Mouse (Mus musculus) heart, embryonic 14.5 days (tissue): ENCODE measurements at regions not wholly inside any gene's neighbourhood (a gene's known extent, or its start where the extent isn't known, plus 50 kb on each side); places are given as distances from the start of the nearest gene placed in this dataset.

Experiments used
- ATAC-seq: fragments of 200-750 bp; cut with Nextera tagmentation; 2 replicates; pipeline ENCODE4 v1.8.0; 2017; ENCODE audit warnings: low read depth, moderate TSS enrichment; ENCODE audit not compliant: insufficient number of reproducible peaks, insufficient read depth, low FRiP score
- H3K27ac ChIP-seq, 2 experiments: fragments of 200-500 bp in 1 of 2; fragments of 300-500 bp in 1 of 2; sonication (generic) in 1 of 2; replicated peaks in 1 of 2; 2 replicates each; pipeline ENCODE4 v1.5.1; 2012 to 2014; ENCODE audit warnings: low read depth in 2 of 2, low read length in 2 of 2, control low read depth in 1 of 2, mild to moderate bottlenecking in 1 of 2, mixed read lengths in 1 of 2; ENCODE audit not compliant: control insufficient read depth in 1 of 2, insufficient read depth in 1 of 2
- H3K27me3 ChIP-seq: fragments of 300-500 bp; sonication (generic); 2 replicates; pipeline ENCODE4 v1.6.1; 2014; ENCODE audit warnings: mild to moderate bottlenecking, low read length, control low read depth; ENCODE audit not compliant: control insufficient read depth, insufficient read depth
- H3K36me3 ChIP-seq: fragments of 300-500 bp; sonication (generic); 2 replicates; pipeline ENCODE4 v1.6.1; 2014; ENCODE audit warnings: mild to moderate bottlenecking, control low read depth, low read length, mixed read lengths; ENCODE audit not compliant: control insufficient read depth, insufficient read depth
- H3K4me1 ChIP-seq, 2 experiments: fragments of 200-500 bp in 1 of 2; fragments of 300-500 bp in 1 of 2; sonication (generic) in 1 of 2; 2 replicates each; pipeline ENCODE4 v1.6.1; 2012 to 2014; ENCODE audit warnings: low read length in 2 of 2, control low read depth in 1 of 2, mixed read lengths in 1 of 2; ENCODE audit not compliant: control insufficient read depth in 2 of 2, insufficient read depth in 2 of 2
- H3K4me2 ChIP-seq: fragments of 300-500 bp; sonication (generic); 2 replicates; pipeline ENCODE4 v1.6.1; 2014; ENCODE audit warnings: mild to moderate bottlenecking, low read length
- H3K4me3 ChIP-seq, 2 experiments: fragments of 200-500 bp in 1 of 2; fragments of 300-500 bp in 1 of 2; sonication (generic) in 1 of 2; 2 replicates each; pipeline ENCODE4 v1.5.1; 2012 to 2014; ENCODE audit warnings: low read length in 2 of 2, mild to moderate bottlenecking in 2 of 2, control low read depth in 1 of 2, low read depth in 1 of 2, moderate library complexity in 1 of 2; ENCODE audit not compliant: control insufficient read depth in 1 of 2, insufficient read depth in 1 of 2
- H3K9ac ChIP-seq: fragments of 300-500 bp; sonication (generic); 2 replicates; pipeline ENCODE4 v1.6.1; 2014; ENCODE audit warnings: mild to moderate bottlenecking, low read length
- H3K9me3 ChIP-seq: fragments of 300-500 bp; sonication (generic); 2 replicates; pipeline ENCODE4 v1.6.1; 2016; ENCODE audit warnings: low read length, control low read depth; ENCODE audit not compliant: control insufficient read depth
- WGBS: fragments of 180-500 bp; shearing (Covaris S2); extraction: QIAGEN DNeasy Blood & Tissue Kit; methylation state at CpG from one replicate; pipeline ENCODE4 v1.1.7; 2014; 5-methylcytosine and 5-hydroxymethylcytosine counted together

DNA sequence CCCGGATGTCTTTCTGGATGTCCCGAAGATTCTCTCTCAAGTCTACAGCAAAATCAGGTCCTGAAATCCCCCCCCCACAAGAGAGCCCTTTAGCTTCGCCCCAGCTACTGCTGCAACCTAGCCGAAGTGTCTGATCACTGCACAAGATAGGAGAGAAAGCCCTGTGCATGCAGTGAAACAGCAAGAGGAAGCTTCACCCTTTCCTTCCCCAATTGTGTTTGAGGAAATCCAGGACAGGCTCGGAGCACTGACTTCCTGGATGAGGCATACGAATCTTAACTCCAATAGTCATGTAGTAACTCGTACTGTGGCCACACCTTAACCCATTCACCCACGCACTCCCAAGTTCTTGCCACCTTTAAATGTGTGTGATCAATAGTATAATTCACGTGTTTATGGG, 82.7 kb upstream of the 4933415F23Rik start:
- Histone ChIP-seq H3K9me3 (no peaks in the 10 kb centered on the region), H3K4me1 (peaks cover 5 to 9% of the 10 kb centered on the region in 2 experiments), H3K36me3 (no peaks in the 10 kb centered on the region), H3K4me3 (no peak overlapping the region), H3K4me2 (no peak overlapping the region), H3K27me3 (no peaks in the 10 kb centered on the region), H3K9ac (no peak overlapping the region), H3K27ac (no peak overlapping the region)
- 57% methylated on average over 9 of the region's 9 CpGs for WGBS
- ATAC-seq: no peak

DNA sequence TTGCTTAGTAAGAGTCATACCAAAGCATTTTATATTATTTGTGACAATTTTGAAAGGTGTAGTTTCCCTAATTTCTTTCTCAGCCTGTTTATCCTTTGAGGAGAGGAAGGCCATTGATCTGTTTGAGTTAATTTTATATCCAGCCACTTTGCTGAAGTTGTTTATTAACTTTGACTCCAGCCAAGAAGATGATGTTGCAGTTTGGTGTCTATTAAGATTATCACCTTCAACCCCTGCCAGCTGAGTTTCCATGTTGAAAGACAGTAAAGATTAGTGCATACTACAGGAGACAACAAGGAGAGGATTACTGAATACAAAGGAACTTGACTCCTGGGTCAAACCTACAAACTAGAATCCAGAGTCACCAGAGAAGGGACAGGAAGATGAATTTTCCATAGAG, 80.5 kb upstream of the 4933415F23Rik start:
- no peak for ATAC-seq
- Histone ChIP-seq H3K36me3 (no peaks in the 10 kb centered on the region), H3K27ac (no peak overlapping the region), H3K4me3 (no peak overlapping the region), H3K9ac (no peak overlapping the region), H3K4me2 (no peak overlapping the region), H3K27me3 (no peaks in the 10 kb centered on the region), H3K9me3 (no peaks in the 10 kb centered on the region), H3K4me1 (peaks cover 2% of the 10 kb centered on the region in 2 experiments; a peak in 3 of 4 replicates)

DNA sequence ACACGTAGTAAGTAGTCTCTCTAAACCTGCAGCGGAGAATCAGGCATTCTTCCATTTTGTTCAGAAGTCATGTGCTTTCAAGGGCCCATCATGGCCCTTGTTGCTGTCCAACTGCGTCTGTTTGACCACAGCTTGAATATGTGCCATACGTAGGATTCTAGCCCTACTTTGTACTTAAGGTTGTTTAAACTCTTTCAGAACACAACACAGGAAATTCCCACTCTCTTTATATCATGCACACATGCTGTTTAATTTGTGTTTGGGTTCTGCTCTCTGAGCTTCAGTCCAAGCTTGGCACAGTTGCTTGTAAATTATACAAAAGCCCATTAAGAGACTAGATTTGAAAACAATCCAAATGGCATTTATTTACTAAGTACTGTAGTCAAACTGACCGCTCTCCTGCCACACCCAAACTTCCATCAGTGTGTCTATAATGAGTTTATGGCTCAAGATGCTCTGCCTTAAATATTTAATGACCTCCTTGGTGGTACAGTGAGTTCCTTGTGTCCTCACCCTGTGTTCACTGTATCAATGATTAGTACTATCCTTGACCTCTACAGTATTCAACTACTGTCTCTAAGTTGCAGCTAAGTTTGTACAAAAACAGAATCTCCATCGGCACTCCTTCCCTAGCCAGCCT, 76.4 kb upstream of the 4933415F23Rik start:
- Histone ChIP-seq H3K9me3 (no peaks in the 10 kb centered on the region), H3K4me2 (no peak overlapping the region), H3K4me3 (no peak overlapping the region), H3K4me1 (peaks cover 0 to 5% of the 10 kb centered on the region in 2 experiments; a peak in 1 of 4 replicates), H3K9ac (no peak overlapping the region), H3K36me3 (no peaks in the 10 kb centered on the region), H3K27ac (no peak overlapping the region), H3K27me3 (no peaks in the 10 kb centered on the region)
- ATAC-seq: no peak
- 85% methylated on average over 6 of the region's 6 CpGs for WGBS

DNA sequence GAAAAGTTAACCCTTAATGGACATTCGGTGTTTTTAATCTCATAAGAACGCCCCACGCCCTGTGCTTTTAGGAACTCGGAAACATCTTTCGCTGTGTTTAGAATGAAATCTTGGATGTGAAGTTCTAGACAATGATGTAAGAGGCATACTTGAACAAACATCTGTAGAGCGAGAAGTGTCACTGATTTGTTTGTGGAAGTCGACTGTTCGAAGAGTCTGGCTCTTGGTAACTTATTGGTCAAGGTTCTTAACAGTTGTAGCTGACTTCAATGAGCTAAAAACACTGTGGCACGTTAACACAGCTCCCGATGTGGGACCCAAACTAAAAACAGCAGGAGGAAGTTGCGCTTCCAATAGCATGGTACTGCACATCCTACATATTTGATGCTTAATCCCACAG, 72.0 kb upstream of the 4933415F23Rik start:
- no peak for ATAC-seq
- Histone ChIP-seq H3K4me2 (no peak overlapping the region), H3K9ac (no peak overlapping the region), H3K27ac (no peak overlapping the region), H3K4me1 (peaks cover 0 to 5% of the 10 kb centered on the region in 2 experiments; a peak in 1 of 4 replicates), H3K4me3 (no peak overlapping the region), H3K9me3 (peaks cover 1% of the 10 kb centered on the region; the same call in 1 of the 2 replicates), H3K36me3 (no peaks in the 10 kb centered on the region), H3K27me3 (no peaks in the 10 kb centered on the region)
- 71% methylated on average over 11 of the region's 11 CpGs for WGBS

DNA sequence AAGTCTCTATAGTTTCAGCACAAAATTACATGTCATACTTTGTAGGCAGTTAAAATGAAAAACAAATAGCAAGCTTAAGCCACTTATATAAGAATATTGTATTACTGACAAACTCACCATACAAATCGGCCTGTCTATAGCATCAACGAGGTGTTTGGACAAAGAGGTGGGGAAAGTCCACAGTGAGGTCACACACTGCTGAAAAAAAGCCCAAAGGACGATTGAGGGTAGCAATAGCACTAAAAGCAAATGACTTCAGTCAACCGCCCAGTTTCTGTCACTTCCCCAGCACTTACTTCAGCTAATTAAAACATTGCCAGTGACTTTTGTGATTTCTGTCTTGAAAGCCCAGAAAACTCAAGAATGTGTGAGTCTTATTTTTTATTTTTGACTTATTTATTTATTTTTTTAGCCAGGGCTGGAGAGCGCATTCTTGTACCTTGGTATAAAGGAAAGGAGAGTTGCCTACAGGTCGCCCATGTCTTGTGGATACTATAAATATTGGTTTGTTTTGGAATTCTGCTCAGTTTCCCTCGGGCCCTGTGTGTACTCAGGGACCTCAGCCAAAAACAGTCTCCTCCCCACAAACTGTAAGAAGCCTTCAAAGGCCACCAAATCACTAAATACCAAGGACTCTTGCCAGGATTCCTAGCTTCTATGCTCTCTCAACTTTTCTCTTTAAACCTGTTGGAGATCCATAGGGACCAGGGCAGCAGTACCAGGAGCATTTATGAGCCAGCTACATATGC, 71.2 kb upstream of the 4933415F23Rik start:
- WGBS: 61% methylated on average over 7 of the region's 7 CpGs
- H3K27ac ChIP-seq: no peak overlapping the region
- H3K4me3 ChIP-seq: no peak overlapping the region
- peaks cover 4% of the 10 kb centered on the region; the same call in 1 of the 2 replicates for H3K9me3 ChIP-seq
- no peaks in the 10 kb centered on the region for H3K36me3 ChIP-seq
- H3K9ac ChIP-seq: no peak overlapping the region
- H3K4me1 ChIP-seq: peaks cover 0 to 5% of the 10 kb centered on the region in 2 experiments; a peak in 1 of 4 replicates
- H3K27me3 ChIP-seq: no peaks in the 10 kb centered on the region
- no peak overlapping the region for H3K4me2 ChIP-seq
- ATAC-seq: no peak

DNA sequence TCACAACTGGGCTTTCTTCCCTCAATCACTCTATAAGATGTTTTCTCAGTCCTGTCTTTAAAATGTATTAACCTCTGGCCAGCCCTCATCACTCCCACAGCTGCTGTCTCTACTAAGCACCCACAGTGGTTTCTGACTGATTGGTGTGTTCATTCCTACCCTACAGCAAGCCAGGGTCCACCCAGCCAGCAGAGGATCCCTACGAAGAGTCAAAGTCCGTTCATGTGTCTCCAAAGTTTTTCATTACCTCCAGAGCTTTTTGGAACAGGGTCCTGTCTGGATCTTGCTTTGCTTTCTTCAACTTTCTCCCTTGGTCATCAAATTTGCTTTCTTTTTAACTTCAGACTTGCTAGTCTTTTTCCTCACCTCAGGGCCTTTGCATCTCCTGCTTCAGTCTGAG, 69.3 kb upstream of the 4933415F23Rik start:
- Histone ChIP-seq H3K9me3 (peaks cover 4% of the 10 kb centered on the region; the same call in 1 of the 2 replicates), H3K4me2 (no peak overlapping the region), H3K9ac (no peak overlapping the region), H3K4me1 (peaks cover 0 to 5% of the 10 kb centered on the region in 2 experiments; a peak in 1 of 4 replicates), H3K27ac (no peak overlapping the region), H3K4me3 (no peak overlapping the region), H3K36me3 (no peaks in the 10 kb centered on the region), H3K27me3 (no peaks in the 10 kb centered on the region)
- ATAC-seq: no peak
- 87% methylated on average over 2 of the region's 2 CpGs for WGBS

DNA sequence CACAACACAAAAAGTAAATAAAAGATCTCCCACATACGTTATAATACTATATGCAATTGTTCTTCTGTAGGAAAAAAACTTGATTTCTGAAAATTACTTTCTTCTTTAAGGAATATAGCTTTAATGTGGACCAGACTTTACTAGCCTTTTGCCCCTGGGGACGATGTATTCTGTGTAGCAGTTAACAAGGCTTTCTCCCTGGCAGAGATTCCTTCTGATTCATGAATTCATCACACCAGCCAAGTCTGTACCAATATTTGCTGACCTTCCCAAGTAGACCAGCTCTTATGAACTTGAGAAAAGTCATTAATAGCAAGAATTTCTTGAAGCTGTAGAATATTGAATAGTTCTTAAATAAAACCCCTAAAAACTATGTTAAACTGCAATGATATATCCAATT, 68.7 kb upstream of the 4933415F23Rik start:
- no peak overlapping the region for H3K4me2 ChIP-seq
- H3K4me1 ChIP-seq: peaks cover 0 to 5% of the 10 kb centered on the region in 2 experiments; a peak in 1 of 4 replicates
- no peaks in the 10 kb centered on the region for H3K36me3 ChIP-seq
- no peaks in the 10 kb centered on the region for H3K27me3 ChIP-seq
- no peak overlapping the region for H3K4me3 ChIP-seq
- no peak for ATAC-seq
- H3K27ac ChIP-seq: no peak overlapping the region
- WGBS: 84% methylated on average over 2 of the region's 2 CpGs
- peaks cover 4% of the 10 kb centered on the region; the same call in 1 of the 2 replicates for H3K9me3 ChIP-seq
- H3K9ac ChIP-seq: no peak overlapping the region
